Mouse (Mus musculus) brain, embryonic 14.5 days (tissue): Measurements from ENCODE around the gene Cnot1.

ENCODE experiments used
- CTCF ChIP-seq: fragments of 200-500 bp; IDR thresholded peaks from 2 replicates; pipeline ENCODE4 v1.5.1; 2012; ENCODE audit warnings: inconsistent platforms, mild to moderate bottlenecking, moderate library complexity, borderline replicate concordance; ENCODE audit not compliant: insufficient read depth, insufficient read length; ENCODE audit errors: extremely low read depth
- POLR2A ChIP-seq: fragments of 200-500 bp; IDR thresholded peaks from 2 replicates; pipeline ENCODE4 v1.6.1; 2012; ENCODE audit warnings: mild to moderate bottlenecking, inconsistent platforms, borderline replicate concordance; ENCODE audit not compliant: poor library complexity, insufficient read depth, insufficient read length, severe bottlenecking; ENCODE audit errors: extremely low read depth

- TF ChIP-seq CTCF = no peak
- no peak for TF ChIP-seq POLR2A
These were observed 10.9 kb upstream of the Cnot1 start for GRCm38 (mm10) chr8:95818211-95818610.
